Mouse (Mus musculus) myocyte (in vitro differentiated cells): ENCODE measurements around the gene Sbf2.

Experiments
- E2F4 ChIP-seq: IDR thresholded peaks from one replicate; pipeline ENCODE4 v1.6.1; 2011; ENCODE audit warnings: mild to moderate bottlenecking, control low read depth, moderate library complexity; ENCODE audit not compliant: insufficient read depth
- POLR2A ChIP-seq: IDR thresholded peaks from one replicate; pipeline ENCODE4 v1.6.1; 2011; ENCODE audit warnings: low read depth, mild to moderate bottlenecking, control low read depth, moderate library complexity; ENCODE audit not compliant: insufficient read length

- TF ChIP-seq E2F4 (no peak), POLR2A (no peak)
Observed at GRCm38 (mm10) chr7:110525090-110525775, 89.5 kb downstream of the Sbf2 start.
